Mouse (Mus musculus): ENCODE results near the gene Ccdc102a.

Gene Ccdc102a

GRCm38 (mm10) chr8:94922602-94923001 is 4.7 kb upstream of the Ccdc102a start:
- in situ Hi-C loops (cut with MboI, MseI): no loop called here

- in situ Hi-C loops (cut with MboI, MseI): no loop called here
Measured at GRCm38 (mm10) chr8:94922176-94922575, 4.3 kb upstream of the Ccdc102a start.

DNA sequence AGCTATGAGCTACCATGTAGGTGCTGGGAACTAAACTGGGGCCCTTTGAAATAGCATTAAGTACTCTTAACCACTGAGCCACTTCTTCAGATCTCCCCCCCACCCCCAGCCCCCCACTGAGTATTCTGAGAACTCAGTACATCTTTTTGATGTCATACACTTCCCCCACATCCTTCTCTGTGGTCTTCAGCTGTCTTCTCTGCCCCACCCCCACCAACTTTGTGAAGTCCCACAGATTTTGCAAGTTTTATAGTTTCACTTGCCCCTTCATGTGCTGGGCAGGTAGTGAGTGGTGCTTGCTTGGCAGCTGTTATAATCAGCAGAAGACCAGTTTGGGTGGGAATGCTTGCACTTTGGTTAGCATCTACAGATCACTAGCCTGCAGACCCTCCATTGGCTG is 1.4 kb upstream of the Ccdc102a start:
- in situ Hi-C loops (cut with MboI, MseI): no loop called here

DNA sequence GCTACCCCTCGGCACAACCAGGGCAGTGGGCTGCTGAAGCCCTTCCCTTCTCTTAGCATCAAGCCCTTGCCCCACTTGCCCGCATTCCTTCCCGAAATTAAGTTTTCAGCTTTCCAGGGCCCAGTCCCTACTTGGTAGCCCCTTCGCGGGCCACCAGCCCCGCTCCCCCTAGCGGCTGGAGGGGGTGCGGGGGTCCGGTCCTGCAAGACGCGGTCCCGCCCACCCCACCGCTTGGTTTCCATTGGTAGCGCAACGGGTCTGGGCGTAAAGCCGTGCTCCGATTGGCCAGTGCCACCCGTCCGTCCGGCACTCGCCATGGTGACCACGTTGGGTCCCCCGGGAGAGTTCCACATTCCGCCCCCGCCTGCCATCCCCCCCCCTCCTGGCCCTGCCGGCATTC is 546 bp downstream of the Ccdc102a start:
- in situ Hi-C loops (cut with MboI, MseI): no loop called here

DNA sequence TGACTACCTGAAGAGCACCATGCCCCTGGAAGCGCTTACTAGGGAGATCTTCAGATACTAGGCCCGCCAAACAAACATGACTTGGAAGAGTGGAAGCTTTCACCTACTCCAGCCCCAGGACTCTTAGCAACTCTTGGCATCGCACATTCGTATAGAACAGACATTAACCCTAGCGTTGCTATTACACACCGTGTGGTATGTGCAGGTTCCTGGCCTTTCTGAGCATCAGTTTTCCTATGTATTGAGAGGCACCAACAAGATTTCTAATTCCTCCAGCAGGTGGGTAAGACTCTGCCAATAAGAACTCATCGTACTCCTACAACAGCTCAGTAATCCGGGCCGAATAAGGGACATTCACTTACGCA is 956 bp downstream of the Ccdc102a start:
- in situ Hi-C loops (cut with MboI, MseI): no loop called here

DNA sequence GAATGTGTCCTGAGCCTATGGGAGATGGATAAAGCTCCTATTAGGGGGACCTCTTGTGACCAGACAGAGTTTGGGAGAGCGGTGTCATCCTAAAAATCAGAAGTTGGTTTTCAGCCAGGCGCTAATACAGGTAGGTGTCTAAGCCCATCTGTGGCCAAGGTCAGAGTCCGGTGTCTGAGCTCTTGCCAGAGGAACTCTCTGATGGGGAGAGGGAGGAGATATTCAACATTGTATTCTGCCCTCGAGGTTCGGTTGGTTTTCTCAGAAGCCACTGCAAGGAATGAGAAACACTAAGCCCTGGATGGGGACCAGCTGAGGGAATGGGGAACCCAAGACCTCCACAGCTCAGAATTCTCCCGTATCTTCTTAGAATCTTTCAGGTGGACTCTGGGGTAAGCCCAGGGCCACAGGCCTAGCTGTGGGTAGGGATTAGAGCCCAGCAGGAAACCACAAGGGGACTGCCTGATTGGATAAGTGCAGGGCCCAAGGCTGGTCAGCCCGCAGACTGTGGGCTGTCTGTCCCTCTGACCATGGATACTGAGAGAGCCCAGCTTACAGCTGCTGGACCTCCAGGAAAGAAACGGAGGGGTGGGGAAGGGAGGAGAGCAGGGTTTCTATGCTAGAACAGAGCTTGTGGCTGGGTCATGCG is 1.5 kb downstream of the Ccdc102a start:
- in situ Hi-C loops (cut with MboI, MseI): no loop called here

DNA sequence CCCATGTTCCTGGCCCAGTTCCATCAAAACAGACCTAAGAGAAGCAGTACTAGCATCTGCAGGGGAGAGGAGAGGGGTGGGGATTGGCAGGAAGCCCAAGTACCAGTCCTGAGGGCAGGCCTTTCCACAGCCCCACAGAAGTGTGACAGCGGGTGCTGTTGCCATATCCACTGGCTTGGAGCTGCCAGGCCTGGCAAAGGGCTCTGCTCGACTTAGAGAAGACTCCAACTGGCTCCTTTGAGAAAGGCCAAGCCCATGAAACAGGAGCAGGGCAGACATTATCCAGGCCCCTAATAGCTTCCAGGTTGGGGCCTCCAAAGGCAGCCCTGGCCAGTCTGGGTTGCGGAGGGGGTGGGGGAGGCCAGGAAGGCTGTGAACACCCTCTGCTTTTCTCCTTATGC is 3.2 kb downstream of the Ccdc102a start:
- in situ Hi-C loops (cut with MboI, MseI): no loop called here

GRCm38 (mm10) chr8:94914256-94914655 is 3.6 kb downstream of the Ccdc102a start:
- in situ Hi-C loops (cut with MboI, MseI): no loop called here

- in situ Hi-C loops (cut with MboI, MseI): no loop called here
Measured at GRCm38 (mm10) chr8:94913061-94913660, 4.7 kb downstream of the Ccdc102a start.

GRCm38 (mm10) chr8:94908847-94909246 is 9.1 kb downstream of the Ccdc102a start:
- in situ Hi-C loops (cut with MboI, MseI): loop anchor here in 1 of 2 experiments (5.0 kb wide), 2 partner anchors 87 to 192 kb away; no protein-coding TSS in a partner anchor

DNA sequence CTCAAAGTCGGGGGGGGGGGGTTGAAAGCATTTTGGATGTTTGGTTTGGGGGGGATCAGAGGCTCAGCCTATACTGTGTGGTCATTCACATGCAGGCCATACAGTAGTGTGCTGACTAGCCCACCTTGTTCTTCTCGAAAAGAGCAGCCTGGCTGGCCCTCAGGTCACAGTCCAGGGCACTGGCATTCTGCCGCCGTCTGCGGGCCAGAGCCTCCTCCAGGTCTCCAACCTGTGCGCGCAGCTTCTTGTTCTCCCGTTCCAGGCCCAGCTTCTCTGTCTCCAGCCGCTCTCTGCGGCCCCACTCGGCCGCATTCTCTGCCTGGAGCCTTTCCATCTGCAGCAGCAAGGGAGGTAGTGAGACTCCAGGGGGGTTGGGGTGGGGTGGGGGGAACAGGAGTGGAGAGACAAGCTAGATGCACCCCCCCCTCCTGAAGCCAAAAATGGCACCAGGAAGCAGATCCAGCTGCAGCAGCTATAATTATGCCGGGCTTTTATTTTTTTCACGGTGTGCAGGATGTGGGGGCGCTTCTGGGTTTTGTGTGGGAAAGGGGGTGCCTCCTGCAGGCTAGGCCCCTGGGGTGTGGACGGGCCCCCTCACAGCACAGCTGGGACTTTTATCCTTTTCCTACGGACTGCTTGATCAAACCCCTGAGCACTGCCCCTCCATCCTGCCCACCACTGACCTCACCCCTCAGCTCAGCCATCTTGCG is 10.2 kb downstream of the Ccdc102a start:
- in situ Hi-C loops (cut with MboI, MseI): loop anchor here in 1 of 2 experiments (5.0 kb wide), 2 partner anchors 85 to 190 kb away; no protein-coding TSS in a partner anchor

DNA sequence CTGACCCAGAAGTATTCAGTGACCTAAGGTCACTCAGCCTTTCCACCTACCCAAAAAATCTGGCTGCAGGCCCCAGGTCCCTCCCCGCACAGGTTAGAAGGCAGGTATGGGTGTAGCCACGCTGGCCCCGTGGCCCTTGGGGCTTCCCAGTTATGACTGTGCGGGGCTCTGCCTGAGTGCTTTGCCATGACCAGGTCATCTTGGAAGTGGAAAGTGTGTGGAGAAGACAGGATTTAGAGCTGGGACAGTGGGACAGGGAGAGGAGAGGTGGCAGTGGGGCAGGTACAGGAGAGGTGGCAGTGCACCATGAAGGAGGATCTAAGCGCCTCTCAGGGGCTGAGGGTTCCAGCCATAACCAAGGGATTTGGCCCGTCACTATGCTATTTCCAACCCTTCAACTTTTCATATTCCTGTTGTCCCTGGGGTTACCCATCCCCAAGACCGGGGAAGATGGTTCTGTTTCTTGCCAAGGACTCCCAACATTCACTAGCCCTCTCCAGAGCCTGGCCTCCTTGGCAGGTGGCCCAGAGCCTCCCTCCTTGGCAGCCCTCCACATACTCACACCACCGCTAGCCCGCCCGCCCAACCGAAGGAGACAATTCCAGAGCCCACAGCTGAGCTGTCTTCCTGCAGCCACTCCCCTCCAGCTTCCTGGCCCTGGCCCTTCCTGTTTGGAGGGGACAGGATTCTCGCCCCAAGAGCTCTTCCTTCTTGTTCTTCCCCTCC is 13.3 kb downstream of the Ccdc102a start:
- in situ Hi-C loops (cut with MboI, MseI): loop anchor here in 1 of 2 experiments (5.0 kb wide), 2 partner anchors 82 to 187 kb away; no protein-coding TSS in a partner anchor

- in situ Hi-C loops (cut with MboI, MseI): no loop called here
Measured at GRCm38 (mm10) chr8:94903709-94904108, 14.2 kb downstream of the Ccdc102a start.

DNA sequence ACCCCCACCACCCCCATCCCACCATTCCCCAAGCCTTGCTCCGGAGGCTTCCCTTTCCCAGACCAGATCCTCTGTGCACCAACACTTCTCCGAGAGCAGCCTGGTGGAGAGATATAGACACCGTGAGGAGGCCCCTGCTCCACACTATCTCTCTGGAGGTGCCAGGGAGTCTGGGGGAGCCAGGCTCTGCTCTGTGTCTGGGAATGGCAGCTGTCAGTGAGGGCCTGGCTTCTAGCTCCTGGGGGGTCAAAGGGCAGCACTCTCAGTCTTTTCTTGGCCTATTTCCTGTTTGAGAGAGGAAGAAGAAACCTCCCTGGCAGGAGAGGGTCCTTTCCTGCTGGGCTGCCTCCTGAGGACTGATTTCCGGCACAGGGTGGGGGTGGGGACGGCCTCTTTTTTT is 16.9 kb downstream of the Ccdc102a start:
- in situ Hi-C loops (cut with MboI, MseI): no loop called here

- in situ Hi-C loops (cut with MboI, MseI): no loop called here
Measured at GRCm38 (mm10) chr8:94900617-94901016, 17.3 kb downstream of the Ccdc102a start.

GRCm38 (mm10) chr8:94899262-94899661 is 18.6 kb downstream of the Ccdc102a start:
- in situ Hi-C loops (cut with MboI, MseI): no loop called here

DNA sequence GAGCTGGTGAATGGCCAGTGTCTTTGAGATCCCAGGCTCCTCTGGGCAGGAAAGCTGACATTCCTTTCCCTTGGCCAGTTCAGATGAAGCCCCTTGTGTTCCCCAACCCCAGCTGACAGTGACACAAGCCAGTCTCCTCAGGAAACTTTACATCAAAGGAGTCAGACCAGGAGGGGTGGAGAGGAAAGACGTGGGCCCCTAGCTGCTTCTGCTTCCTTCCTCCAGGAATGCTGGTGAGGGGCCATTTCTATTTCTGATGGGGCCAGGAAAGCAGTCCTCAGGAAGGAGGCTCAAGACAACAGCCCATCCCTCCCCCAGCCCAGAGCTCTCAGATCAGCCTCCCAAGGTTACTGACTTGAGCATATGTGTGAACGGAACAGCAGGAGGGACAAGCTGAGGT is 25.0 kb downstream of the Ccdc102a start:
- in situ Hi-C loops (cut with MboI, MseI): no loop called here

GRCm38 (mm10) chr8:94888383-94889036 is 29.4 kb downstream of the Ccdc102a start:
- in situ Hi-C loops (cut with MboI, MseI): no loop called here

DNA sequence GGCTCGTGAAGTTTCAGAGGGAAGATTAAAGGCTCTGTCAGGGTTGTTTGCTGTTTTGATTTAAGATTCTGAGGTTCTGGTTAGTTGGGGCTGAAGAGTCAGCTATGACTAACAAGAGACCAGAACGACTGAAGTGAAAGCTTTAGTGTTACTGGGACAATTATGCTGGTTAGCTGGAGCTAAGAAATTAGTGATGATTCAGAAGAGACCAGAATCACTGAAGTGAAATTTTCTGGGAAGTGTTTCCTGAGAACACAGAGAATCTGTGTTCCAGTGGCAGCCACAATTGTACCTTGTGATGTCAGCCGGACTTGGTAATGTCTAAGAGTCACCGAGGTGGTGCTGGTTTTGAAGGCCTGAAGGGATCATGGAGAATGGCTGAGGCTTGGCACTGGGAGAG is 37.2 kb downstream of the Ccdc102a start:
- in situ Hi-C loops (cut with MboI, MseI): loop anchor here in 1 of 2 experiments (5.0 kb wide), 1 partner anchor 63 kb away; no protein-coding TSS in a partner anchor

DNA sequence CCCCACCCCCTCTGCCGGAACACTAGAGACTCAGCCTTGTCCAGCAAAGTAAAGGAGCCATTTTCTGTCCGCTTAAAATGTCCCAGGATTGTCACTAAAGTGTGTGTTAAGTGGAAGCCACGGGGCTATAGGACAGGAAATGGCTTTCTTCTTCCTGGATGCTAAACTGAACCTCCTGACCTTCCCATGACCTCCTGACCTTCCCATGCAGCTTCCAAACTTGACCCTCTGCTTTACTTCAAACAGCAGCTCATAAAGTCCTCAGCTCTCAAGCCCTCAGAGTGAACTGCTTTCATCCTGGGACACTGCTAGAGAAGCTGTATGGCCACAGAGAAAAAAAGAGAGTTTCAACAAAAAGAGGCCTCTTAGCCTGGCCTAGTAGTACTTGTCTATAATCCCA is 41.1 kb downstream of the Ccdc102a start:
- in situ Hi-C loops (cut with MboI, MseI): no loop called here

GRCm38 (mm10) chr8:94876197-94876730 is 41.6 kb downstream of the Ccdc102a start, which contains the start of gene Dok4:
TSS of gene Dok4 (minus strand) at chr8:94876330.
- in situ Hi-C loops (cut with MboI, MseI): no loop called here
